Mouse (Mus musculus) neural tube, embryonic 12.5 days (tissue): ENCODE measurements around the gene Gm6408. TPM values are rescaled to one million over a fixed set of nuclear protein-coding genes. Genes with fewer than 3 reads are reported as not detected.
"Not testable (repeated sequence)": the region's sequence is repeated elsewhere in the genome, so short reads cannot be mapped to it uniquely, and the experiment has no call there.

Source experiments
- ATAC-seq: fragments of 200-750 bp; cut with Nextera tagmentation; 2 replicates; pipeline ENCODE4 v1.8.0; 2017; ENCODE audit warnings: low read depth, mild to moderate bottlenecking, moderate TSS enrichment, moderate library complexity; ENCODE audit not compliant: low FRiP score
- H3K27ac ChIP-seq: fragments of 300-500 bp; sonication (generic); 2 replicates; pipeline ENCODE4 v1.5.1; 2016
- H3K27me3 ChIP-seq: fragments of 300-500 bp; sonication (generic); replicated peaks from 2 replicates; pipeline ENCODE4 v1.6.1; 2016; ENCODE audit warnings: mild to moderate bottlenecking
- H3K36me3 ChIP-seq: fragments of 300-500 bp; sonication (generic); 2 replicates; pipeline ENCODE4 v1.6.1; 2016; ENCODE audit warnings: mild to moderate bottlenecking
- H3K4me1 ChIP-seq: fragments of 300-500 bp; sonication (generic); 2 replicates; pipeline ENCODE4 v1.6.1; 2016
- H3K4me2 ChIP-seq: fragments of 300-500 bp; sonication (generic); replicated peaks from 2 replicates; pipeline ENCODE4 v1.6.1; 2016; ENCODE audit warnings: mild to moderate bottlenecking
- H3K4me3 ChIP-seq: fragments of 300-500 bp; sonication (generic); 2 replicates; pipeline ENCODE4 v1.5.1; 2016
- H3K9ac ChIP-seq: fragments of 300-500 bp; sonication (generic); 2 replicates; pipeline ENCODE4 v1.6.1; 2016; ENCODE audit warnings: mild to moderate bottlenecking
- H3K9me3 ChIP-seq: fragments of 300-500 bp; sonication (generic); 2 replicates; pipeline ENCODE4 v1.6.1; 2016; ENCODE audit warnings: mild to moderate bottlenecking
- WGBS: fragments of 180-500 bp; shearing (Covaris S2); methylation state at CpG from one replicate; pipeline ENCODE4 v1.1.7; 2016; 5-methylcytosine and 5-hydroxymethylcytosine counted together
- polyA plus RNA-seq: library from polyadenylated mRNA; unstranded; fragments of >200 nt; fragmentation: Nextera tagmentation; extraction: Ambion mirVana; gene quantifications from 2 replicates; pipeline ENCODE4 v1.2.1, GENCODE M21; 2016

Gene Gm6408
- polyA plus RNA-seq, 1 experiment from 2014 or later: not detected

- H3K4me2 ChIP-seq: no peak overlapping the region
- H3K27ac ChIP-seq: no peak overlapping the region
- H3K9me3 ChIP-seq: no peaks in the 10 kb centered on the region
- H3K4me1 ChIP-seq: no peaks in the 10 kb centered on the region
- H3K9ac ChIP-seq: no peak overlapping the region
- no peak overlapping the region for H3K4me3 ChIP-seq
- H3K36me3 ChIP-seq: peaks cover 27% of the 10 kb centered on the region
- ATAC-seq: no peak
- H3K27me3 ChIP-seq: no peaks in the 10 kb centered on the region
- WGBS: 93% methylated on average over 9 of the region's 9 CpGs
These were observed 10.9 kb upstream of the Gm6408 start for GRCm38 (mm10) chr5:146470821-146471220.

GRCm38 (mm10) chr5:146471311-146471710, 10.5 kb upstream of the Gm6408 start:
- H3K27me3 ChIP-seq: no peaks in the 10 kb centered on the region
- WGBS: 92% methylated on average over 5 of the region's 5 CpGs
- no peaks in the 10 kb centered on the region for H3K9me3 ChIP-seq
- H3K4me3 ChIP-seq: no peak overlapping the region
- no peak overlapping the region for H3K4me2 ChIP-seq
- no peak for ATAC-seq
- H3K9ac ChIP-seq: no peak overlapping the region
- H3K27ac ChIP-seq: no peak overlapping the region
- H3K4me1 ChIP-seq: no peaks in the 10 kb centered on the region
- peaks cover 27% of the 10 kb centered on the region for H3K36me3 ChIP-seq

- H3K27ac ChIP-seq: no peak overlapping the region
- H3K36me3 ChIP-seq: peaks cover 25% of the 10 kb centered on the region
- H3K9ac ChIP-seq: no peak overlapping the region
- H3K9me3 ChIP-seq: no peaks in the 10 kb centered on the region
- no peaks in the 10 kb centered on the region for H3K4me1 ChIP-seq
- ATAC-seq: no peak
- no peaks in the 10 kb centered on the region for H3K27me3 ChIP-seq
- H3K4me3 ChIP-seq: no peak overlapping the region
- WGBS: 95% methylated on average over 12 of the region's 12 CpGs
- no peak overlapping the region for H3K4me2 ChIP-seq
These were observed 9.9 kb upstream of the Gm6408 start for GRCm38 (mm10) chr5:146471821-146472220.

GRCm38 (mm10) chr5:146479564-146479963, 2.2 kb upstream of the Gm6408 start:
- H3K27me3 ChIP-seq, H3K9me3 ChIP-seq, H3K4me3 ChIP-seq, ATAC-seq, H3K4me1 ChIP-seq, H3K36me3 ChIP-seq, H3K9ac ChIP-seq, H3K4me2 ChIP-seq, H3K27ac ChIP-seq: not testable (repeated sequence)
- WGBS: 5% methylated on average over 4 of the region's 4 CpGs

GRCm38 (mm10) chr5:146488959-146489358, 7.2 kb downstream of the Gm6408 start:
- H3K9me3 ChIP-seq, H3K4me3 ChIP-seq, H3K27me3 ChIP-seq, H3K4me2 ChIP-seq, H3K9ac ChIP-seq, H3K36me3 ChIP-seq, H3K4me1 ChIP-seq, ATAC-seq, H3K27ac ChIP-seq: not testable (repeated sequence)
- WGBS: 9% methylated on average over 3 of the region's 4 CpGs

GRCm38 (mm10) chr5:146491063-146491462, 9.3 kb downstream of the Gm6408 start, which contains the start of gene Gm6370:
Gene Gm6370, plus strand, starts transcription at chr5:146491363.
- H3K27me3 ChIP-seq, ATAC-seq, H3K9ac ChIP-seq, H3K4me3 ChIP-seq, H3K4me2 ChIP-seq, H3K36me3 ChIP-seq, H3K4me1 ChIP-seq, H3K27ac ChIP-seq, H3K9me3 ChIP-seq: not testable (repeated sequence)
- no CpG with 5 or more reads among the region's 5 CpGs for WGBS

GRCm38 (mm10) chr5:146502099-146502498, 20.3 kb downstream of the Gm6408 start, which contains the start of gene 4930449I24Rik:
Gene 4930449I24Rik, plus strand, starts transcription at chr5:146502399.
- ATAC-seq, H3K36me3 ChIP-seq, H3K9me3 ChIP-seq, H3K27ac ChIP-seq, H3K9ac ChIP-seq, H3K4me2 ChIP-seq, H3K4me3 ChIP-seq, H3K4me1 ChIP-seq, H3K27me3 ChIP-seq: not testable (repeated sequence)
- WGBS: no CpG with 5 or more reads among the region's 5 CpGs

GRCm38 (mm10) chr5:146513823-146514222, 32.1 kb downstream of the Gm6408 start, which contains the start of gene Gm3402:
Gene Gm3402, plus strand, starts transcription at chr5:146514123.
- H3K27me3 ChIP-seq, H3K4me2 ChIP-seq, H3K4me3 ChIP-seq, ATAC-seq, H3K9ac ChIP-seq, H3K9me3 ChIP-seq, H3K27ac ChIP-seq, H3K4me1 ChIP-seq, H3K36me3 ChIP-seq: not testable (repeated sequence)
- 88% methylated on average over 2 of the region's 5 CpGs for WGBS

- WGBS: 93% methylated on average over 3 of the region's 3 CpGs
These were observed 43.7 kb downstream of the Gm6408 start, which contains the start of gene Gm3404 for GRCm38 (mm10) chr5:146525501-146525900. Gene Gm3404, plus strand, starts transcription at chr5:146525801.

More at GRCm38 (mm10) chr5:146525501-146525900, 43.7 kb downstream of the Gm6408 start, which contains the start of gene Gm3404:
- H3K9ac ChIP-seq, H3K4me1 ChIP-seq, H3K4me3 ChIP-seq, H3K4me2 ChIP-seq, H3K27ac ChIP-seq, H3K36me3 ChIP-seq, H3K9me3 ChIP-seq, H3K27me3 ChIP-seq, ATAC-seq: not testable (repeated sequence)

Other genes starting within 250 kb of the Gm6408 start
- gene Wasf3, start 97.0 kb upstream of the Gm6408 start, polyA plus RNA-seq: 10.9 and 12.0 TPM in 2 replicates
- not detected in 2 replicates for gene Gm6370, start 9.4 kb downstream of the Gm6408 start, polyA plus RNA-seq
- not detected in 2 replicates for gene 4930449I24Rik, start 20.4 kb downstream of the Gm6408 start, polyA plus RNA-seq
- gene Gm3402, start 32.2 kb downstream of the Gm6408 start, polyA plus RNA-seq: not detected in 2 replicates
- not detected in 2 replicates for gene Gm3404, start 43.8 kb downstream of the Gm6408 start, polyA plus RNA-seq
- not detected in 2 replicates for gene Gm3409, start 55.7 kb downstream of the Gm6408 start, polyA plus RNA-seq
- not detected in 2 replicates for gene Gm3415, start 74.2 kb downstream of the Gm6408 start, polyA plus RNA-seq
- gene Gpr12, start 103.3 kb downstream of the Gm6408 start, polyA plus RNA-seq: 3.5 and 4.0 TPM in 2 replicates